Comparison of ENCODE assay signal across 16 mouse cellular contexts in the genomic region with DNA sequence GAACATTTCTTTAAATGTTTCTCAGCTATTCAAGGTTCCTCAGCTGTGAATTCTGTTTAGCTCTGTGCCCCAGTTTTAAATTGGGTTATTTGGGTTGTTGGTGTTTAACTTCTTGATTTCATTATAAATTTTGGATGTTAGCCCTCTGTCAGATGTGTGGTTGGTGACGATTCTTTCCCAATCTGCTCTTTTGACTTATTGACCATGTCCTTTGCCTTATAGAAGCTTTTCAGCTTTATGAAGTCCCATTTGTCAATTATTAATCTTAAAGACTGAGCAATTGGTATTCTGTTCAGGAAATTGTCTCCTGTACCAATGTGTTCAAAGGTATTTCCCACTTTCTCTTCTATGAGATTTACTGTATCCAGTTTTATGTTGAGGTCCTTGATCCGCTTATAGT.
"Had no signal": no experiment of that assay in that cellular context is flagged by ENCODE, and none has a peak within 500 bp of the region (broad histone marks: within the 10 kb centered on the region; RNA-seq: fewer than 3 reads in every experiment).

No protein-coding gene starts in this region.

- H3K9ac ChIP-seq: neural tube, embryonic 13.5 days; neural tube, embryonic 15.5 days; stomach, embryonic 15.5 days had no signal

- H3K4me1 ChIP-seq: neural tube, embryonic 13.5 days; neural tube, embryonic 15.5 days; stomach, embryonic 15.5 days had no signal

- H3K36me3 ChIP-seq: neural tube, embryonic 13.5 days; neural tube, embryonic 15.5 days; stomach, embryonic 15.5 days had no signal

- DNase-seq: retina, postnatal 1 day; right cerebral cortex, adult 18-20 months; right cerebral cortex, postnatal 14 days; right cerebral cortex, postnatal 25 days; right cerebral cortex, postnatal 4 days; spleen, adult 18-20 months; thymus, adult 18-20 months; thymus, adult 2 months; thymus, postnatal 14 days; thymus, postnatal 25 days; thymus, postnatal 36 days; thymus, postnatal 4 days had no signal

- H3K4me3 ChIP-seq: neural tube, embryonic 13.5 days; neural tube, embryonic 15.5 days; stomach, embryonic 15.5 days had no signal

- H3K9me3 ChIP-seq: neural tube, embryonic 13.5 days; neural tube, embryonic 15.5 days; stomach, embryonic 15.5 days had no signal

- H3K27me3 ChIP-seq: neural tube, embryonic 13.5 days; neural tube, embryonic 15.5 days; stomach, embryonic 15.5 days had no signal

- H3K4me2 ChIP-seq: neural tube, embryonic 13.5 days; neural tube, embryonic 15.5 days; stomach, embryonic 15.5 days had no signal

- H3K27ac ChIP-seq: neural tube, embryonic 13.5 days; neural tube, embryonic 15.5 days; stomach, embryonic 15.5 days; stomach, postnatal 0 days had no signal
